Comparison of ENCODE assay signal across 27 mouse cellular contexts in genomic region chr6:99986449-99986848, GRCm38 (mm10).
DNase-seq lines count a peak whose midpoint lies in the region; ATAC-seq and TF ChIP-seq lines count a peak whose summit lies in the region.
"Had no signal": no experiment of that assay in that cellular context is flagged by ENCODE, and none has a peak within 500 bp of the region (broad histone marks: within the 10 kb centered on the region; RNA-seq: fewer than 3 reads in every experiment).

No protein-coding gene starts in this region.

- H3K4me3 ChIP-seq in embryonic facial prominence, embryonic 12.5 days = no peak overlapping the region
- no peak overlapping the region for H3K4me3 ChIP-seq in embryonic facial prominence, embryonic 10.5 days
- H3K4me3 ChIP-seq in liver, adult 2 months (ENCODE audit: insufficient read depth, low read depth, low read length) = no peak overlapping the region
- H3K4me3 ChIP-seq in liver, embryonic 12.5 days = no peak overlapping the region
- no peak overlapping the region for H3K4me3 ChIP-seq in embryonic facial prominence, embryonic 13.5 days
- H3K4me3 ChIP-seq: erythroblast, embryonic 14.5 days; forebrain, embryonic 12.5 days; forebrain, embryonic 15.5 days; heart, adult 2 months; heart, embryonic 10.5 days; heart, embryonic 13.5 days had no signal

- WGBS in embryonic facial prominence, embryonic 12.5 days = 69% methylated on average over 3 of the region's 3 CpGs
- WGBS in embryonic facial prominence, embryonic 10.5 days = 69% methylated on average over 3 of the region's 3 CpGs
- whole genome bisulfite sequencing in liver, adult 2 months = 85% methylated on average over 3 of the region's 3 CpGs
- 69% methylated on average over 3 of the region's 3 CpGs for WGBS in liver, embryonic 12.5 days (ENCODE audit: insufficient replicate concordance)
- WGBS in embryonic facial prominence, embryonic 13.5 days = 85% methylated on average over 3 of the region's 3 CpGs

- no peak overlapping the region for H3K4me2 ChIP-seq in embryonic facial prominence, embryonic 12.5 days (replicated peaks)
- no peak overlapping the region for H3K4me2 ChIP-seq in liver, embryonic 12.5 days
- no peak overlapping the region for H3K4me2 ChIP-seq in embryonic facial prominence, embryonic 13.5 days
- H3K4me2 ChIP-seq: forebrain, embryonic 12.5 days; forebrain, embryonic 15.5 days; heart, embryonic 13.5 days; hindbrain, embryonic 14.5 days had no signal

- H3K79me2 ChIP-seq in liver, adult 2 months (ENCODE audit: control insufficient read depth, insufficient read depth, low read length) = no peaks in the 10 kb centered on the region

- peaks cover 11% of the 10 kb centered on the region; the same call in 1 of the 2 replicates for H3K27me3 ChIP-seq in embryonic facial prominence, embryonic 12.5 days
- peaks cover 84% of the 10 kb centered on the region for H3K27me3 ChIP-seq in embryonic facial prominence, embryonic 10.5 days (replicated peaks; ENCODE audit: low read depth, poor library complexity, severe bottlenecking)
- no peaks in the 10 kb centered on the region for H3K27me3 ChIP-seq in liver, adult 2 months (ENCODE audit: control insufficient read depth, insufficient read depth, low read length)
- peaks cover 67% of the 10 kb centered on the region for H3K27me3 ChIP-seq in liver, embryonic 12.5 days (replicated peaks)
- H3K27me3 ChIP-seq in embryonic facial prominence, embryonic 13.5 days = peaks cover 11% of the 10 kb centered on the region
- H3K27me3 ChIP-seq: forebrain, embryonic 15.5 days had no signal

- H3K27ac ChIP-seq in embryonic facial prominence, embryonic 12.5 days = peak overlapping the region; percentile 60; the same call in 1 of the 2 replicates
- no peak overlapping the region for H3K27ac ChIP-seq in embryonic facial prominence, embryonic 10.5 days (replicated peaks)
- H3K27ac ChIP-seq in liver, adult 2 months (replicated peaks; ENCODE audit: insufficient read depth, low read depth, low read length) = no peak overlapping the region
- no peak overlapping the region for H3K27ac ChIP-seq in liver, embryonic 12.5 days
- peak overlapping the region; percentile 85 for H3K27ac ChIP-seq in embryonic facial prominence, embryonic 13.5 days
- H3K27ac ChIP-seq: forebrain, embryonic 12.5 days; forebrain, embryonic 15.5 days; heart, adult 2 months; heart, embryonic 10.5 days; heart, embryonic 13.5 days; hindbrain, embryonic 14.5 days had no signal

- no peak for TF ChIP-seq POLR2A in liver, adult 2 months (IDR thresholded peaks at IDR 0.05; ENCODE audit: extremely low read depth, insufficient read depth, low read length)

- peaks cover 40% of the 10 kb centered on the region for H3K4me1 ChIP-seq in embryonic facial prominence, embryonic 12.5 days
- H3K4me1 ChIP-seq in embryonic facial prominence, embryonic 10.5 days = peaks cover 30% of the 10 kb centered on the region
- peaks cover 3% of the 10 kb centered on the region; the same call in 1 of the 2 replicates for H3K4me1 ChIP-seq in liver, adult 2 months (ENCODE audit: control insufficient read depth, insufficient read depth, low read length)
- H3K4me1 ChIP-seq in liver, embryonic 12.5 days = 0 out of 2 replicates have a peak, but pooled peaks cover 14% of the 10 kb centered on the region
- H3K4me1 ChIP-seq in embryonic facial prominence, embryonic 13.5 days = peaks cover 57% of the 10 kb centered on the region

- TF ChIP-seq CTCF in liver, adult 2 months (IDR thresholded peaks at IDR 0.05; ENCODE audit: low read depth, low read length) = no peak

- no peak for ATAC-seq in embryonic facial prominence, embryonic 12.5 days (ENCODE audit: insufficient number of reproducible peaks, insufficient read depth, low FRiP score, low TSS enrichment)
- no peak for ATAC-seq in liver, embryonic 12.5 days
- ATAC-seq in embryonic facial prominence, embryonic 13.5 days (ENCODE audit: insufficient number of reproducible peaks, insufficient read depth, low FRiP score, low TSS enrichment, low read depth) = no peak
- no peak for ATAC-seq in megakaryocyte, adult 5-6 weeks (ENCODE audit: poor library complexity, severe bottlenecking)
- ATAC-seq: activated CD4-positive, CD25-positive, alpha-beta regulatory T cell, adult 4 months; forebrain, embryonic 15.5 days had no signal

- H3K9ac ChIP-seq in embryonic facial prominence, embryonic 12.5 days = no peak overlapping the region
- no peak overlapping the region for H3K9ac ChIP-seq in liver, adult 2 months (ENCODE audit: low read depth, low read length)
- no peak overlapping the region for H3K9ac ChIP-seq in liver, embryonic 12.5 days
- H3K9ac ChIP-seq in embryonic facial prominence, embryonic 13.5 days = no peak overlapping the region
- H3K9ac ChIP-seq: forebrain, embryonic 12.5 days; forebrain, embryonic 15.5 days; heart, embryonic 13.5 days; hindbrain, embryonic 14.5 days had no signal

- no peaks in the 10 kb centered on the region for H3K36me3 ChIP-seq in embryonic facial prominence, embryonic 12.5 days
- H3K36me3 ChIP-seq in embryonic facial prominence, embryonic 10.5 days (replicated peaks) = no peaks in the 10 kb centered on the region
- no peaks in the 10 kb centered on the region for H3K36me3 ChIP-seq in liver, adult 2 months (ENCODE audit: control insufficient read depth, insufficient read depth, low read length)
- H3K36me3 ChIP-seq in liver, embryonic 12.5 days = no peaks in the 10 kb centered on the region
- H3K36me3 ChIP-seq in embryonic facial prominence, embryonic 13.5 days = no peaks in the 10 kb centered on the region
- H3K36me3 ChIP-seq: forebrain, embryonic 12.5 days; forebrain, embryonic 15.5 days; heart, embryonic 10.5 days; heart, embryonic 13.5 days had no signal

- no peaks in the 10 kb centered on the region for H3K9me3 ChIP-seq in embryonic facial prominence, embryonic 12.5 days
- H3K9me3 ChIP-seq in embryonic facial prominence, embryonic 10.5 days = no peaks in the 10 kb centered on the region
- H3K9me3 ChIP-seq in liver, embryonic 12.5 days (replicated peaks) = no peaks in the 10 kb centered on the region
- H3K9me3 ChIP-seq in embryonic facial prominence, embryonic 13.5 days = no peaks in the 10 kb centered on the region
- H3K9me3 ChIP-seq: forebrain, embryonic 12.5 days; forebrain, embryonic 15.5 days; heart, embryonic 10.5 days; heart, embryonic 13.5 days had no signal

- no peak for DNase-seq in embryonic facial prominence, embryonic 10.5 days (ENCODE audit: low spot score)
- DNase-seq in liver, adult 2 months (ENCODE audit: extremely low read depth, low read depth, low spot score) = peak; percentile 42
- DNase-seq in lung, postnatal 25 days (ENCODE audit: low spot score) = peak; percentile 81
- DNase-seq in frontal cortex, postnatal 14 days (ENCODE audit: low spot score in 2 of 2) = no peak
- DNase-seq: adrenal gland, adult 8-10 months; adrenal gland, postnatal 25 days; cerebellum, adult 11-12 months; cerebellum, adult 8-10 months; cerebellum, postnatal 10 days; cerebellum, postnatal 36 days; embryo, embryonic 11 days; gastrocnemius, postnatal 10 days; gastrocnemius, postnatal 36 days; heart, adult 2 months; heart, postnatal 14 days; heart, postnatal 4 days had no signal

Comparison
In these comparisons a context has a peak if more than half of its experiments do, and no peak if none do; other contexts are left out.
1. H3K27ac ChIP-seq: peak in embryonic facial prominence, embryonic 12.5 days (single experiment) and embryonic facial prominence, embryonic 13.5 days (single experiment); none in embryonic facial prominence, embryonic 10.5 days (single experiment), liver, adult 2 months (single experiment) and liver, embryonic 12.5 days (single experiment).
2. DNase-seq: peak in liver, adult 2 months (single experiment) and lung, postnatal 25 days (single experiment); none in embryonic facial prominence, embryonic 10.5 days (single experiment) and frontal cortex, postnatal 14 days (0 of 2).